Mouse (Mus musculus) lung, adult 2 months (tissue): Measurements from ENCODE around the gene Mlf2. TPM values are rescaled to one million over a fixed set of nuclear protein-coding genes. Genes with fewer than 3 reads are reported as not detected.
A peak's percentile ranks its signal among the peaks of the same experiment; 100 is the strongest.
"Not testable (repeated sequence)": the region's sequence is repeated elsewhere in the genome, so short reads cannot be mapped to it uniquely, and the experiment has no call there.

ENCODE experiments used
- DNase-seq: peaks from one replicate; pipeline ENCODE4 v3.0.0; 2022
- H3K4me1 ChIP-seq: fragments of 200-500 bp; 2 replicates; pipeline ENCODE4 v1.6.1; 2011; ENCODE audit warnings: low read length; ENCODE audit not compliant: control insufficient read depth, insufficient read depth
- H3K4me3 ChIP-seq: fragments of 200-500 bp; replicated peaks from 2 replicates; pipeline ENCODE3; 2011; ENCODE audit warnings: low read depth, mild to moderate bottlenecking, control low read depth, low read length; ENCODE audit errors: extremely low read depth
- CTCF ChIP-seq: fragments of 200-500 bp; IDR thresholded peaks from 2 replicates; pipeline ENCODE4 v1.5.1; 2011; ENCODE audit warnings: mild to moderate bottlenecking, low read length, control low read depth; ENCODE audit not compliant: insufficient read depth
- POLR2A ChIP-seq: fragments of 200-500 bp; IDR thresholded peaks from 2 replicates; pipeline ENCODE4 v1.6.1; 2011; ENCODE audit warnings: low read depth, mild to moderate bottlenecking, control low read depth, low read length, borderline replicate concordance; ENCODE audit errors: extremely low read depth
- WGBS: fragments of 180-500 bp; shearing (Covaris S2); methylation state at CpG from one replicate; pipeline ENCODE4 v1.1.7; 2018; 5-methylcytosine and 5-hydroxymethylcytosine counted together
- polyA plus RNA-seq: library from polyadenylated mRNA; depleted of rRNA; stranded (reverse); fragments of >200 nt; gene quantifications from 2 replicates; pipeline ENCODE4 v1.2.3, GENCODE M21; 2012; rRNA removed

The Mlf2 gene
- 313 and 336 TPM in 2 replicates for polyA plus RNA-seq

DNA sequence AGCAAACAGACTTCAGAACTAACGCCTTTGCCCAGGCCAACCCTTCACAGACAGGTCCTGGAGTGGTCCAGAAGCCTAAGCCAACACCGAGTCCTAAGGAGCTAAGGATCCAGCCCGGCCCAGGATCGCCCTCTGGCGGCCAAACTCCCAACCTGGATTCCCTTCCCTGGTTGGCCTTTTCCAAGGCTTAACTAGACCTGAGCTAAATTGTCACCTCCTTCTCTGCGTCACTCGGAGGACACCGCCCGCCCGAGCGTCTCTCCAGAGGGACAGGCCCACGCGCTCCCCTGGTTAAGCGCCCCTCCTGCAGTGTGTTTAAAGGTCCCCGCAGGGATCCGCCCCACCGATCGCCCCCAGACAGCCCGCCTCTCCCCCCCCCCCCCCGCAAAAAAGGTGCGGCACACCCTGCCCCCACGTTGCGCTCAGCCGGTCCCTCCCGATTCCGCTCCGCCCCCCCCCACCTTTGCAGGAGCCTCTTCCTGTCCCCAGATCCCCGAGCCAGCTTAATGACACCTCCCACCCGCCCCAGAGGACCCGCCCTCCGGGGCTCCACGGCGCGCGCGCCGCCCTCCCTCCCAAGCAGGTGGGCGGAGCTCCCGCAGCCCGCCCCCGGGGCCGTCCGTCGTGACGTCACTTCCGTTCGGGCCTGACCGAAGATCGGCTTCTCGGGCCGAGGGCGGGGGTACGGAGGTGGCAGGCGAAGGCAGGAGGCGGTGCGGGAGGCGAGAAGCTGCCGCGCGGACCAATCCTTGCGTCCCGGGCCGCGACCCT is at the start of gene Mlf2:
Gene Mlf2 (plus strand): TSS at position 633 of the 771 bp plus-strand sequence.
- DNase-seq: peak; percentile 99
- under 1% methylated on average over 51 of the region's 64 CpGs for WGBS
- peak; percentile 77 for TF ChIP-seq POLR2A
- peak; percentile 87 for TF ChIP-seq CTCF
- peaks cover 7% of the 10 kb centered on the region for H3K4me1 ChIP-seq
- peak within 1 kb of the TSS; percentile 84 for H3K4me3 ChIP-seq

DNA sequence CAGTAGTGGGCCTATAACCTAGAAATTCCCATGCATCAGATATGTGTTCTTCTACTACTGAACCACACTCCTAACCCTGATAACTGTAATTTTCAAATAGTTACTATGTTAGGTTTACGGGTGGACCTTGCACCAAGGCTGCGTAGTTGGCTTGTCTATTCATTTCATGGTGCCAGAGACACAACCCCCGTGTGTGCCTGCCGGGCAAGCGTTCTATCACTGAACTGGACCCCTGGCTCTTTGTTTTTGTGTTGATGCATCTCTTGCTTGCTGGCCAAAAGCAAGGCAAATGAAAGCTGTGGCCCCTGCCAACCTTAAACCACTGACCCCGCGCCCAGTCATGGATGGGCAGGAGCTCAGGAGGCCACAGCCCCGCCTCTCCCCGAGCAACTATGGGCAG is 49.4 kb upstream of the Mlf2 start:
- no peak for DNase-seq
- TF ChIP-seq CTCF: no peak
- TF ChIP-seq POLR2A: no peak
- 95% methylated on average over 9 of the region's 9 CpGs for WGBS

DNA sequence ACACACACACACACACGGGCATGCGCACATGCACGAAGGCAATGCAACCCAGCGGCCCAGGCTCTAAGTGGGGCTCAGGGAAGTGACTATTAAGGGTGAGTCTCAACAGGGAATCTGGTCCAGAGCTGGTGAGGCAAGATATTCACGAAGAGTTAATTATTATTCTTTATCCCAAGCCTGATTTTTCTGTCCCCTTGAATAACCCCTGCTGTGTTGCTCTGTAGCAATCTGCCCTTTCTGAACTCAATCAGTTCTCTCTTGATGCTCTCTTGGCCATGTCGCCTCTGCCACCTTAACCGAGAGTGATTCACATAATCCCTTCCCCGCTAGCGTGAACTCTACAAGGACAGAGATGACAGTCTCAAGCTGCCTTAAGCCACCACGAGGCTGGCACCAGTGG is 47.8 kb upstream of the Mlf2 start:
- 80% methylated on average over 10 of the region's 10 CpGs for WGBS
- H3K4me1 ChIP-seq: no peaks in the 10 kb centered on the region
- no peak for TF ChIP-seq CTCF
- no peak for TF ChIP-seq POLR2A
- DNase-seq: no peak
- H3K4me3 ChIP-seq: no peak overlapping the region

More for the DNA sequence above, 49.4 kb upstream of the Mlf2 start:
- H3K4me1 ChIP-seq: no peaks in the 10 kb centered on the region
- H3K4me3 ChIP-seq: no peak overlapping the region

DNA sequence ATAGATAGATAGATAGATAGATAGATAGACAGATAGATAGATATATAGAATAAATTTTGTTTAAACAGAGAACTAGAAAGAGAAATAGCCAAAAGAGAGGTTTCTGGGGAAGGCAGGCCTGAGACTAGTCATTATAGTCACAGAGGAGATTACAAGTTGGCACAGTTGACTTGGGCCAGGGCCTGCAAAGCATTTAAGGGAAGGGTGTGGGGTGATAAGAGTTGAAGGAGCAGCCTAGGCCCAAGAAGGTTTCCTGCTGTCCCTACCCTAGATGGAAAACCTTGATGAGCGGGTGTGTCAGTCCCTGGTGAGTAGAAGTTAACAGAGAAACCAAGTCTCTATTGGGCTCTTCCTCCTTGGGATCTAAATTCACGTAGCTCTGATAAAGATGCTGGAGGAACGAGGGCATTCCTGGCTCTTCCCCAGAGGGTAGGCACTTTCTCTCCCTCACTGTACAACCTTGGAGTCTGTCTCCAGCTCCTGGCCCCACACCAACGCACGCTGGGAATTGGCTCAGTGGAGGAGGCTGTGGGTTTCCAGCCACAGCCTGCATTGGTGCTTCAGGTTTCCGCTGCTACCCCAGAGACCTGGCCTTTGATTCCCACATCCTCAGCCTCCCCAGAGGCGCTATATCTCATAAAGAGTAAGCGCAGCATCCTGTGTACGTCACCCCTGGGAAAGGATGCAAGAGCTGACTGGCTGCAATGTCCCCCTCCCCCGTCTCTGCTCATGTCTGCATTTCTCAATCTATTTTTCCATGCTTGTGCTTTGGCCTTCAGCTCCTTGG is 46.3 kb upstream of the Mlf2 start:
- H3K4me1 ChIP-seq: no peaks in the 10 kb centered on the region
- H3K4me3 ChIP-seq: no peak overlapping the region
- no peak for TF ChIP-seq POLR2A
- no peak for TF ChIP-seq CTCF
- WGBS: 64% methylated on average over 10 of the region's 10 CpGs
- DNase-seq: no peak

DNA sequence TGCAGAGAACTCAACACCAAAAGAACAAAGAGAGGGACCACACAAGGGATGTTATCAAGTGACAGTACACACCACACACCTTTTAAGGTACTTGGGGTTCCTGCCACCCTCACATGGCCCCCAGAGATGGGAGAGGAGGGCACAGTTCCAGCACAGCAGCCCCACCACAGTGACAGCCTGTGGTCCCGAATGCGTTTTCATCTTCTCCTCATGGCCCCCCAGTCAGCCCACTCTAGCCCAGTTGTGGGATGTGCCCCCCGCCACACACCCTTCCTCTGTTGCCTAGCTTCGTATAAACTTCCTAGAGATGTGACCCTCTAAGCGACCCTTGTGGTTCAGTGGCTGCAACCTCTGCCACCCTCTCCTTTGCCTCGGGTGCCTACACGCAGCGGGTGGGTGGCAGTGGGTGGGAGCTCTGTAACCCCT is 45.2 kb upstream of the Mlf2 start:
- no peaks in the 10 kb centered on the region for H3K4me1 ChIP-seq
- no peak for DNase-seq
- no peak overlapping the region for H3K4me3 ChIP-seq
- WGBS: 74% methylated on average over 8 of the region's 8 CpGs
- no peak for TF ChIP-seq POLR2A
- TF ChIP-seq CTCF: no peak

DNA sequence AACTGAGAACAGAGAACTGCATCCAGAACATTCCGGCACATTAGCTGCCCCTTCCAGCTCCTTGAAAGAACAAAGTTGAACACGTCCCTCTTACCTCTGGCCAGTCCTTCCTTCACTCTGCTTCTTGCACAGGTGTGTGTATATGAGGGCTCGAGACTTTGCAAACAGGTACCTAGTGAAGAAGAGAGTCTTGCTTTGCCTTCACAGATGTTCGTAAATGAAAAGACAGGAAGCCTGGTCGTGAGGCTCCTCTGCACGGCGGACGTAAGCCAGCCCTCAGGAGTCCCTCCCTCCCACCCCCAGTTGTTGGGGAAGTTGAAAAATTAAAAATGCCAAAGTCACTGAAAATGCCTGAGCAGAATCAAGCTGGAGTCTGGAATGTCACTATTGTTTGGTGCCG is 43.2 kb upstream of the Mlf2 start, which contains the start of gene Cd4:
Gene Cd4 (minus strand): TSS at position 236 of the 400 bp plus-strand sequence.
- no peak for DNase-seq
- Histone ChIP-seq H3K4me3 (no peak within 1 kb of the TSS), H3K4me1 (no peaks in the 10 kb centered on the region)
- TF ChIP-seq POLR2A (no peak), CTCF (no peak)
- WGBS: 69% methylated on average over 9 of the region's 9 CpGs

DNA sequence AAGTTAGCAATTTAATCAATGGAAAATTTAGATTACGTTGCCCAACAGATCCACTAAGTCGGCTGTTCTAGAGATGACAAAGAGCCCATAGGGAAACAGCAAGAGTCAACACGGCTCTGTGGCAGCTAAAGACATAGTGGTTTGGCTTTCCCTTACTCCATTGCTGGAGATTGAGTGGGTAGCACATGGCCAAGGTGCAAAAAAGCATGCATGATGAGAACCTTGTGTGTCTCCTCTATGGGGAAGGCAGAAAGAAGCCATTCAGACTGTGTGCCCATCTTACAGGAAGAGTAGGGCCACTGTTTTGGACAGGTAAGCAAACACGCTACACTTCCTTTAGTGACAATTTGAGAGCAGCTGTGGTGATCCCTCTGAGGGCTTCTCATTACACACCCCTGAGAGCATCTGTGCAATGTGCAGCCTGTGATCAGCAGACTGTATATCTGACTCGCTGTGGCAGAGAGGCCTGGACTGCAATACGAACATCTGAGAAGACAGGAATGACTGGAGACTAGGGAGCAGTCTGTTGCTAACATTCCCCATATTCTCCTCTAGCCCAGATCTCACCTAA is 42.5 kb upstream of the Mlf2 start:
- Histone ChIP-seq H3K4me3 (no peak overlapping the region), H3K4me1 (no peaks in the 10 kb centered on the region)
- 87% methylated on average over 6 of the region's 6 CpGs for WGBS
- DNase-seq: no peak
- TF ChIP-seq POLR2A (no peak), CTCF (no peak)

DNA sequence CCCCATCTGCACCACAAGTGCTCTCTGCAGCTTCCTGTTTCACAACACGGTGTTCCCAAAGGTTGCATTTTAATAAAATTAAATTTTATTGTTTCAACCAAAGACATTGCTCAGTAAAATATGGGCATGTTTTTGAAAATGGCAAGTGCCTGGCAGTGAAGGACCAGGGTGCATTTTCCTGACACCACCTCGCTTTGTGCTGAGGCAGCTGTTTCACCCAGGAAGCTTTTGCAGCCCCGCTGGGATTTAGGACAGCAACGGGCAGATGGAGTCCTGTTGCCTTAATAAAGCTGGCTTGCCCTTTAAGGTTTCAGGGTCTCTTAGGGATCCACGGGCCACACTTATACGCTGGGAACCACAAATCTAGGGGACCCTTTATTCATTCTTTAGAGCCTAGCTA is 40.2 kb upstream of the Mlf2 start:
- DNase-seq: no peak
- 48% methylated on average over 6 of the region's 6 CpGs for WGBS
- Histone ChIP-seq H3K4me3 (no peak overlapping the region), H3K4me1 (no peaks in the 10 kb centered on the region)
- no peak for TF ChIP-seq POLR2A
- no peak for TF ChIP-seq CTCF

DNA sequence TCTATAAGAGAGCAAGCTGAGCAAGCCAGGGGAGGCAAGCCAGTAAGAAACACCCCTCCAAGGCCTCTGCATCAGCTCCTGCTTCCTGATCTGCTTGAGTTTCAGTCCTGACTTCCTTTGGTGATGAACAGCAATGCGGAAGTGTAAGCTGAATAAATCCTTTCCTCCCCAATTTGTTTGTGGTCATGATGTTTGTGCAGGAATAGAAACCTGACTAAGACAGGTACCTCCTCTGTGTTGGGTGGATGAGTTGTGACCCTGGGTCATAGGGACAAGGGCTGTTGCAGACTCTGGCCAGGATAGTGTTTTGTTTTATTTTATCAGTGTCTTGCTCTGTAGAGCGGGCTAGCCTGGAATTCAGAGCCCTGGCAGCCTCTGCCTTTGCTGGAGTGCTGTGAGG is 37.1 kb upstream of the Mlf2 start:
- 80% methylated on average over 2 of the region's 2 CpGs for WGBS
- H3K4me1 ChIP-seq, DNase-seq: not testable (repeated sequence)

DNA sequence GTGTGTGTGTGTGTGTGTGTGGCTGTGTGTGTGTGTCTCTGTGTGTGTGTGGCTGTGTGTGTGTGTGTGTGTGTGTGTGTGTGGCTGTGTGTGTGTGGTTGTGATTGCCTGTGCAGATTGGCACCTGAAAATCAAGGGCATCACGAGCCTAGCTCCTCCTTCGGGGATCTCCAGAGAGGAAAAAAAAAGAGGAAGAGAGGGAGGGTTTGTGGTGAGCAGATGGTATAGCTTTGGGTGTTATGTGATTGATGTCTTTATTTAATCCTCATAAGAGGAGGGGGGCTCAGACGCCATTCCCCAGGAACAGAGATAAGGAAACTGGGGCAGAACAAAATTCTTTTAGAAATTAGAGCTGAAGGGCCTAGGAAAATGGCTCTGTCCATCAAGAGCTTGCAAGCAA is 32.8 kb upstream of the Mlf2 start:
- H3K4me3 ChIP-seq: no peak overlapping the region
- WGBS: 26% methylated on average over 3 of the region's 3 CpGs
- no peak for TF ChIP-seq CTCF
- no peaks in the 10 kb centered on the region for H3K4me1 ChIP-seq
- DNase-seq: no peak

More for the DNA sequence above, 37.1 kb upstream of the Mlf2 start:
- not testable (repeated sequence) for H3K4me3 ChIP-seq
